Mouse (Mus musculus) embryonic fibroblast, embryonic 13.5 days (primary cell): ENCODE results near the gene Rdh16f2.

Experiments
- CTCF ChIP-seq: IDR thresholded peaks from 2 replicates; pipeline ENCODE4 v1.5.1; 2011; ENCODE audit warnings: mild to moderate bottlenecking, control low read depth, low read length, moderate library complexity, borderline replicate concordance; ENCODE audit not compliant: insufficient read depth
- POLR2A ChIP-seq: IDR thresholded peaks from 2 replicates; pipeline ENCODE4 v1.6.1; 2011; ENCODE audit warnings: low read depth, mild to moderate bottlenecking, control low read depth, low read length, moderate library complexity

DNA sequence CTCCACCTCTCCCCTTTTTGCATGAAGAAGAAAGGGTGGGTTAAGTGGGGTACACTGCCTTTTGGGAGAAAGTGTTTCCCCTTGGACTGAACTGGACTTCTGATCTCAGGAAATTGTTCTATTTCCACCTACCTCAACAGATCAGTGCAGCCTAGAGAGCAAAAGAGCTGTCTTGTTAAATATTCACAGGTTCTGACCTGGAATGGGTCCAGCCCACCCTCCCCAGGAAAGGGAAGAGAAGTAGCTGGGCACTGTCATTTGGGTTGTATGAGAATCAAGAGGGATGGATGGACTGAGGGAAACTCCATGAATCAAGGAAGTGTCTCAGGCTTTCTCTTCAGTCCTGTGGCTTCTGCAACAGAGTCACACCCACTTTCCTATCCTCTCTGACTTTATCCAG lies 1.3 kb upstream of the Rdh16f2 start:
- no peak for TF ChIP-seq POLR2A
- TF ChIP-seq CTCF, result no peak
